Mouse (Mus musculus): ENCODE data around the gene Sh3d21. TPM values are rescaled to one million over a fixed set of nuclear protein-coding genes. Genes with fewer than 3 reads are reported as not detected.

The Sh3d21 gene
- total and polyA plus RNA-seq, 3 experiments = 0.31 to 1.3 TPM; not detected in 1

DNA sequence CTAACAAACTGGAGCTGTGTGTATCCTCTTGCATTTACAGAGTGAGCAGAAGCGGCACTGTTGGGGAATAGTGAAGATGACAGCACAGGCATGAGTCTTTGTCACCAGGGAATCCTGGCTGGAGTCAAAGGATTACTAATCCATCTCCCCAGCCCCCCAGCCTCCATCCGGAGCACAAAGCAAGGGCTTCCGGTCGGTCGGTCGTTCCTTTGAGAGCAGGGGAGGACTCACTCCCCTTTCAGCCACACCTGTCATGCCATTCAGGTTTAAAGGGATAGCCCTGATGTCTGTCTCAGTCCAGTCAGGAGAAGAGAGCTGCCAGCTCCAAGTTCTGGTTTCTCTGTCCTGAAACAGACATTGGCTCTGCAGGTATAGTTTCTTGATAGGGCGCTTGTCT is 52.1 kb downstream of the Sh3d21 start:
- H3K9me3 ChIP-seq (replicated peaks; ENCODE audit: insufficient read depth, low read length) = no peaks in the 10 kb centered on the region
- DNase-seq (ENCODE audit: low read depth, low spot score) = no peak
- H3K4me3 ChIP-seq (ENCODE audit: control insufficient read depth in 1 of 2, insufficient read depth in 1 of 2, low read depth in 2 of 2, low read length in 2 of 2) = peak overlapping the region; percentile 19 to 35; a peak in 3 of 4 replicates
- peak overlapping the region; percentile 52 for H3K9ac ChIP-seq (ENCODE audit: control insufficient read depth, low read depth, low read length, poor library complexity, severe bottlenecking)
- peaks cover 9 to 37% of the 10 kb centered on the region in 2 experiments for H3K4me1 ChIP-seq (ENCODE audit: control insufficient read depth in 1 of 2, insufficient read depth in 2 of 2, low read length in 2 of 2)
- H3K79me2 ChIP-seq (ENCODE audit: control insufficient read depth, insufficient read depth, low read length, poor library complexity) = peaks cover 51% of the 10 kb centered on the region
- 0 out of 2 replicates have a peak, but pooled peaks have one; percentile 3 for TF ChIP-seq CHD1 (IDR thresholded peaks at IDR 0.05; ENCODE audit: low read depth, low read length)
- TF ChIP-seq SIN3A (IDR thresholded peaks at IDR 0.05; ENCODE audit: low read length) = no peak
- H3K27me3 ChIP-seq (ENCODE audit: control insufficient read depth in 1 of 2, insufficient read depth in 2 of 2, low read length in 2 of 2) = no peaks in the 10 kb centered on the region
- H3K36me3 ChIP-seq (ENCODE audit: control insufficient read depth in 1 of 2, insufficient read depth in 2 of 2, low read length in 2 of 2) = peaks cover 1 to 31% of the 10 kb centered on the region in 2 experiments; a peak in 2 of 4 replicates
- H3K27ac ChIP-seq (ENCODE audit: control insufficient read depth, low read depth, low read length) = peak overlapping the region; percentile 77

DNA sequence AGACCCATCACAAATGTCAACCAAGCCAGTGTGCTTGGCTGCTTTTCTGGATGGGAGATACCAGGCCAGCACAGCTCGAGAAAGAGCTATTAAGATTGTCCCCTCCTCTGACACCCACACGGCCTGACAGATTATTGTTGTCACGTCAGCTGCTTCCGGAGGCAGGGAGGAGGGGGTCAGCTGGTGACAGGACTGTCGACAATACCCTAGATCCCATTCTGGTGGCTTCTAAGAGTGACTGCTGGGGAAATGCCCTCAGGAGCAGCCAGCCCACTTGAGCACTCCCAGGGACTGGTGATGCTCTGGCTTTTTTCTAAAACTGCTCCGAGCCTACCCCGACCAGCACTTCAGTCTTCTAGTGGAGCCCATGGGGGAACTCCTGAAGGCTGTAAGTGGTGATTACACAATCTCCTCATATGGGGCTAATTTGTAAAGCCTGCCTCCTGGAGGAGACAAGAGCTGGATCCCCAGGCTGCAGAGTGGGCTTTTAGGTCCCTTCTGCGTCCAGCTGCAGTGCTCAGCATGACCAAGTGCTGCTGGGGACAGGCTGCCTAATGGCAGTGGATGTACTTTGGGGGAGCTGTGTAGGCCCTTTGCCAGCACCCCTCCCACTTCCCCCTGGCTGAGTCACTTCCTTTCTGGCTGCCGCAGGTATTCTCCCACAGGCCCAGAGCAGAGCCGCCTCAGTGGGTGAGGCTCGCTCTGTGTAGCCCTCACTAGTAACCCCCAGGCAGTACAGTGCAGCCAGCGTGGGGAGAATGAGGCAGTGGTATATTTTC is 52.7 kb downstream of the Sh3d21 start:
- H3K36me3 ChIP-seq (ENCODE audit: control insufficient read depth in 1 of 2, insufficient read depth in 2 of 2, low read length in 2 of 2) = peaks cover 1 to 36% of the 10 kb centered on the region in 2 experiments; a peak in 2 of 4 replicates
- peak; percentile 94 for DNase-seq (ENCODE audit: low read depth, low spot score)
- peak overlapping the region; percentile 77 for H3K27ac ChIP-seq (ENCODE audit: control insufficient read depth, low read depth, low read length)
- H3K4me1 ChIP-seq (ENCODE audit: control insufficient read depth in 1 of 2, insufficient read depth in 2 of 2, low read length in 2 of 2) = peaks cover 9 to 43% of the 10 kb centered on the region in 2 experiments
- peak overlapping the region; percentile 31 to 42 for H3K4me3 ChIP-seq (ENCODE audit: control insufficient read depth in 1 of 2, insufficient read depth in 1 of 2, low read depth in 2 of 2, low read length in 2 of 2)
- H3K9ac ChIP-seq (ENCODE audit: control insufficient read depth, low read depth, low read length, poor library complexity, severe bottlenecking) = peak overlapping the region; percentile 55
- no peaks in the 10 kb centered on the region for H3K27me3 ChIP-seq (ENCODE audit: control insufficient read depth in 1 of 2, insufficient read depth in 2 of 2, low read length in 2 of 2)
- peaks cover 57% of the 10 kb centered on the region for H3K79me2 ChIP-seq (ENCODE audit: control insufficient read depth, insufficient read depth, low read length, poor library complexity)
- H3K9me3 ChIP-seq (replicated peaks; ENCODE audit: insufficient read depth, low read length) = no peaks in the 10 kb centered on the region
- TF ChIP-seq RAD21 (IDR thresholded peaks at IDR 0.05; ENCODE audit: low read depth, low read length) (no peak), MYB (IDR thresholded peaks at IDR 0.05; ENCODE audit: low read depth, low read length) (no peak), UBTF (IDR thresholded peaks at IDR 0.05; ENCODE audit: borderline replicate concordance, insufficient read depth, low read depth, low read length) (no peak), POLR2AphosphoS2 (IDR thresholded peaks at IDR 0.05; ENCODE audit: low read length) (no peak), NELFE (IDR thresholded peaks at IDR 0.05; ENCODE audit: low read depth, low read length) (peak; percentile 48; the same call in 1 of the 2 replicates), JUND (IDR thresholded peaks at IDR 0.05; ENCODE audit: low read depth, low read length) (peak; percentile 76; the same call in 1 of the 2 replicates), MXI1 (IDR thresholded peaks at IDR 0.05; ENCODE audit: low read depth, low read length) (peak; percentile 99), SMC3 (IDR thresholded peaks at IDR 0.05; ENCODE audit: low read depth, low read length) (no peak), MYC (IDR thresholded peaks at IDR 0.05; ENCODE audit: low read depth, low read length) (peak; percentile 98), MAX (IDR thresholded peaks at IDR 0.05; ENCODE audit: low read length) (peak; percentile 98), USF2 (IDR thresholded peaks at IDR 0.05; ENCODE audit: borderline replicate concordance in 1 of 2, insufficient read depth in 1 of 2, low read depth in 1 of 2, low read length in 2 of 2) (peak in 1 of 2 experiments; percentile 36; a peak in 1 of 4 replicates), MEF2A (IDR thresholded peaks at IDR 0.05; ENCODE audit: extremely low read depth, insufficient replicate concordance, low read depth, low read length, poor library complexity, severe bottlenecking) (no peak), GABPA (IDR thresholded peaks at IDR 0.05; ENCODE audit: low read depth, low read length) (no peak), EP300 (IDR thresholded peaks at IDR 0.05; ENCODE audit: low read depth in 1 of 2, low read length in 2 of 2) (peak; percentile 68 to 72; a peak in 3 of 4 replicates), ETS1 (IDR thresholded peaks at IDR 0.05; ENCODE audit: low read depth, low read length) (peak; percentile 95), ZNF384 (IDR thresholded peaks at IDR 0.05; ENCODE audit: low read depth, low read length) (no peak), BHLHE40 (IDR thresholded peaks at IDR 0.05; ENCODE audit: borderline replicate concordance, low read depth, low read length) (no peak; the same call in 1 of the 2 replicates), ZKSCAN1 (IDR thresholded peaks at IDR 0.05; ENCODE audit: low read depth, low read length) (no peak), ZC3H11A (IDR thresholded peaks at IDR 0.05; ENCODE audit: low read depth, low read length) (no peak), TBP (IDR thresholded peaks at IDR 0.05; ENCODE audit: low read depth, low read length) (peak; percentile 86), NRF1 (IDR thresholded peaks at IDR 0.05; ENCODE audit: insufficient read depth, low read depth, low read length, poor library complexity, severe bottlenecking) (no peak), POLR2AphosphoS5 (IDR thresholded peaks at IDR 0.05; ENCODE audit: borderline replicate concordance, low read depth, low read length) (no peak), TCF12 (IDR thresholded peaks at IDR 0.05; ENCODE audit: low read depth, low read length) (peak; percentile 34; the same call in 1 of the 2 replicates), RCOR1 (IDR thresholded peaks at IDR 0.05; ENCODE audit: low read depth, low read length) (no peak), SIN3A (IDR thresholded peaks at IDR 0.05; ENCODE audit: low read length) (peak; percentile 94), MAFK (IDR thresholded peaks at IDR 0.05; ENCODE audit: borderline replicate concordance, low read depth, low read length) (peak; percentile 27; the same call in 1 of the 2 replicates), E2F4 (IDR thresholded peaks at IDR 0.05; ENCODE audit: borderline replicate concordance, low read depth, low read length) (no peak)
